Mouse (Mus musculus) neural tube, embryonic 10.5 days (tissue): ENCODE results near the gene Adam10.

Experiments
- DNase-seq: peaks from one replicate; pipeline ENCODE4 v3.0.0-alpha.2; 2017; ENCODE audit warnings: low spot score; ENCODE audit errors: extremely low spot score

The Adam10 gene

GRCm38 (mm10) chr9:70678682-70679131 is at the start of gene Adam10:
TSS of gene Adam10 (plus strand) at chr9:70678997.
- DNase-seq, result peak; percentile 100

DNA sequence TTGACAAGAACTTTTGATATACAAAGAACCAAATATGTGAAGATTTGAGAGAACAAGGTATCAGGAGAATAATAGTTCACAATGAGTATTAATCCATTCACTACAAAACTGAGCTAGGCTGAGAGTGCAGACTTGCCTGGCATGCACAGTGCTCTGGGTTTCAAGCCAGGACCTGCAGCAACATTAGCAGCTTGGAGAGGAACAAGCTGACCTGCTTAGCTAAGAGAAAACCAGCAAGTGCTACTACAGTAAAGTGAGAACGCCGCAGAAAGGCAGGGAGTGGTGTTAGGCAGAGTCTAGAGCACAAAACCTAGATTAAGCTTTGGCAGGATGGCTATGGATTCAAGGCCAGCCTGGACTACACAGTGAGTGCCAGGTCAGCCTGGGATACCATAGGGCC is 49.1 kb upstream of the Adam10 start:
- no peak for DNase-seq

DNA sequence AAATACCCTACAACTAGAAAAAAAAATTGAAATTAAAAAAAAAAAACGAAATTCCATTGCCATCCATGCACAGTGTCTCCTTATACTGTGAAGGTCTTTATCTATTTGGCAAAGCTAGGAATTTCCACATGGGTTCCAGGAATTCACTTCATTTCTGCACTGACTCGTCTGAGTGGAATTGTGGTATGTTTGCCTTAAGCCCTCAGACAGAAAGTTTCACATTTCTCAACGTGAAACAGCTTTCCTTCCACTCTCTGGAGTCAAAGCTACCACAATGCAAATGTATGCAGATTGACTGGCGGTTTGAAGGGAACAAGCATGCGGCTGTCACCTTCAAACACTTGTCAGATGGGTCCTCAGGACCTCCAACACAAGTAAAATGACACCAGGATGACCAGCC is 47.1 kb upstream of the Adam10 start:
- no peak for DNase-seq

- no peak for DNase-seq
Observed at GRCm38 (mm10) chr9:70636748-70637147, 42.0 kb upstream of the Adam10 start.

GRCm38 (mm10) chr9:70650260-70650659 is 28.5 kb upstream of the Adam10 start:
- no peak for DNase-seq

- no peak for DNase-seq
Observed at GRCm38 (mm10) chr9:70650994-70651393, 27.8 kb upstream of the Adam10 start.

- no peak for DNase-seq
Observed at GRCm38 (mm10) chr9:70652221-70652620, 26.6 kb upstream of the Adam10 start.

- DNase-seq, result no peak
Observed at GRCm38 (mm10) chr9:70653875-70654274, 24.9 kb upstream of the Adam10 start.

- no peak for DNase-seq
Observed at GRCm38 (mm10) chr9:70654496-70654895, 24.3 kb upstream of the Adam10 start.

DNA sequence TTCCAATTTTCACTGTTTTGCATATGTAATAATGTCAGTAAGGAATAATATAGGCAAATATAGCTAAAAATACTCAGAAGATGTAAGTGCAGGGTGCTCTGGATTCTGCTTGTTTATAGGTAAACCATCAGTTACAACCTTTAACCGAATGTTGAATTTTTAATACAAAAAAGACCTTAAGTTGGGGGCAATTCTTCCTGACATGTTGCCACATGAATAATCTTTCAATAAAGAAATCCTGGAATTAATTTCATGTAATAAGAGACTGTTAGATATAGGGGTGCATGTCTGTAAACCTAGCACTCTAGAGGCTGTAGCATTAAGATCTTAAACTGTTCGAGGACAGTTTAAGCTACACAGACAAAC is 23.1 kb upstream of the Adam10 start:
- DNase-seq, result no peak

GRCm38 (mm10) chr9:70656130-70657007 is 22.4 kb upstream of the Adam10 start, which contains the start of gene Gm10642:
TSS of gene Gm10642 (plus strand) at chr9:70656251.
- DNase-seq, result no peak

GRCm38 (mm10) chr9:70657013-70657967 is 21.5 kb upstream of the Adam10 start, which contains the start of gene Mindy2:
TSS of gene Mindy2 (minus strand) at chr9:70657174.
- peak; percentile 96 for DNase-seq

- no peak for DNase-seq
Observed at GRCm38 (mm10) chr9:70658266-70658665, 20.5 kb upstream of the Adam10 start.

- DNase-seq, result no peak
Observed at GRCm38 (mm10) chr9:70664847-70665246, 13.9 kb upstream of the Adam10 start.

DNA sequence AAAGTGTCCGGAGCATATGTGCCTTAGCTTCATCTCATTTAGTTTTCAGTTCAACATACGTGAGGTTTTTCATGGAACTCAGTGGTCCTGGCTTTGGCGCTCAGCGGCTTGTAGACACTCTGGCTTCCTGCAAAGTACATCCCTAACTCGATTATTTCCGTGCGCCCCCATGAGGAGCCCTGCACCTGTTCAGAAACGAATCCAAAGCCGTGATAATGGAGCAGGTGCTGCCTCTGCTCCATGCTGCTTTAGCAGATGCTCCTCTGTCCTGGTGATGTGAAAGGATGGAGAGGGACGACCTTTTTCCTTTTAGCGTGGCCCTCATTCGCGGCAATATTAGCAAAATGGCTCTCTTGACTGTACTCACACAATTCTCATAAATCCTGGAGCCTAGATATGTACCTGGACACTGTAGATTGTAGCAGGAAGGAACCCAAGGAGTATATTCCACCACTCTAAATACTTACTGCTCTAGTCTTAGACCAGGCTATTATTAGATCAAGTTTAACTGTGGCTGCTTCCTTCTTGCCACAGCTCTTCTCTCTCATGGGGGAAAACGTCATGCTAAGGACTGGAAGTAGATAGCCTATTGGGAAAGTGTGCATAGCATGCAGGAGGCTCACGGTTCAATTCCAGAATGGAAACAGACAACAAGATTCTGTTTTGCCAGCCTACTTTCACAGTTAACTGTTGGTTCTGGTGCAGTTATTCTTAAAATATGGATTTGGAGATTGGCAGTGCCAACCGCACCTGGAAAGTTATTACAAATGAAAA is 13.2 kb upstream of the Adam10 start:
- no peak for DNase-seq

DNA sequence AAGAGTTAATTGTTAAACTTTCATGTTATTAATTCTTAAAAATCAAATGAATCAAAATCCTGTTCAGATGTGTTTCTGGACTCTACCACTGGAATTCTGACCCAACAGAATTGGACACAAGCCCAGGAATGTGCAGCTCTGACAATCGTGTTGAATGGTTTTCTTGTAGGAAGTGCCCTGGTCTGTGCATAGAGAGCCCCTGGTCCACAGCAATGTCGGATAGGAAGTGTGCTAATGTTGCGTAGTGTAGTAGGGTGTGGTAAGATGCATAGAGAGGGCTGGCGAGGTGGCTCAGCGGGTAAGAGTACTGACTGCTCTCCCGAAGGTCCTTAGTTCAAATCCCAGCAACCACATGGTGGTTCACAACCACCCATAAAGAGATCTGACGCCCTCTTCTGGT is 12.0 kb upstream of the Adam10 start:
- DNase-seq, result no peak

- DNase-seq, result no peak
Observed at GRCm38 (mm10) chr9:70668048-70668447, 10.7 kb upstream of the Adam10 start.

DNA sequence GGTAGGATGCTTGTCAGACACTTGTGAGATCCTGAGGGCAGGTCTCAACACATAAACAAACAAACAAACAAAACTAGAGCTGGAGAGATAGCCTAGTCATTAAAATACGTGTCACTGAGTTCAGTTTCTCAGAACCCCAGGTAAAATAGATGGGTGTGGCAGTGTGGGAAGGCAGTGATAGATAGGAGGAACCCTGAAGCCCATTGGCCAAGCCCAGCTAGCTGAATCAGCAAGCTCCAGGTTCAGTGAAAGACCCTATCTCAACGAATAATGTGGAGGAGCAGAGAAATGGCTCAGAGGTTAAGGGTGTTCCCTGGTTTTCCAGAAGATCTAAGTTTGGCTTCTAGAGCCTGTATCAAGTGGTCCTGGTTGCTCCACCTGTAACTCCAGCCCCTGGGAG is 9.6 kb upstream of the Adam10 start:
- DNase-seq, result no peak

DNA sequence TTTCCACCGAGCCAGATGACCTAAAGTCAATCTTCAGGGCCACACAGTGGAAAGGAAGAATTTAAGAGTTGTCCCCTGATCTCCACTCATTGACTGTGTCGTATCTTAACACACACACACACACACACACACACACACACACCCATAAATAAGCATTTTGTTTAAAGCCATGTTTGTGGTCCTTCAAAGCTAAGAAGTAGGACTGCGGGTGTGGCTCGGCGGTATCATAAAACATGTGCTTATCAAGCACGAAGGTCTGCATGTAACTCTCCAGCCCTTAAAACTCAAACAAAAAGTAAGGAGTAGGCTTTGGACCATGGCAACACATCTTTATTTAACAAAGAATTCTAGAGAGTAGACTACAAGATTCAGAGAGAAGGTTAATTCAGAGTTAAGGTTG is 8.4 kb upstream of the Adam10 start:
- DNase-seq, result no peak

DNA sequence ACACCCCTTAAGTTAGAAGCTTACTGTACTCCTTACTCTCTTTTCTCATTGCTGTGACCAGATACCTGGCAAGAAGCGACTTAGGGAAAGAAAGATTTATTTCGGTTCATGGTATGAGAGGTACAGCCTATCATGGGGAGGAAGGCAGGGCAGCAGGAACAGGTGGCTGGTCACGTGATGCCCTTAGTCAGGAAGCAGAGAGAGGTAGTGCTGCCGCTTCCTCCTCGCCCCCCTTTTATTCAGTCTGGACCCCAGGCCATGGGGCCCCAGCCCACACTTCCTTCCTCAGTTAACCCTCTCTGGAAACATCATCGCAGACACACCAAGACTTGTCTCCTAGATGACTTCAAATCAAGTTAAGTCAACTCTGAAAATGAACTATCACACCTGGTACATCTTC is 7.5 kb upstream of the Adam10 start:
- DNase-seq, result no peak
